Mouse (Mus musculus) fibroblast of lung, adult 2 months (primary cell): ENCODE measurements at regions not wholly inside any gene's neighbourhood (a gene's known extent, or its start where the extent isn't known, plus 50 kb on each side); places are given as distances from the start of the nearest gene placed in this dataset.

Experiments
- DNase-seq: peaks from one replicate; pipeline ENCODE4 v3.0.0-alpha.2; 2011; ENCODE audit warnings: low read depth

DNA sequence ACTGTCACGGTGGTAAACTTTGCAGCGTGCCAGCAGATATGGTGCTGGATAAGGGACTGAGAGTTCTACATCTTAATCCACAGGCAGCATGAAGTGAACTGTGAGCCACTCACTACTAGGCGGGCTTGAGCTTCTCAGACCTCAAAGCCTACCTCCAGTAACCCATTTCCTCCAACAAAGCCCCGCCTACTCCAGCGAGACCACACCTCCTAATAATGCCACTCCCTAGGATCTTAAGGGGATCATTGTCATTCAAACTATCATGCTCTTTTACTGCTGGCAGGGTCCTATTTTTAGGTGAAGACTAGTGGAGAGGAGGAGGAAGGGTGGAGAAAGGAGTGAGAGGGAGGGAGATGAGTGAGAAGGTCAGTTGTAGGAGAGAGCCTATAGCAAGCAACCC, 122.0 kb downstream of the Mycn start:
- no peak for DNase-seq

GRCm38 (mm10) chr12:12814693-12815092, 127.0 kb downstream of the Mycn start:
- DNase-seq, result no peak

- DNase-seq, result no peak
Measured at GRCm38 (mm10) chr12:12812873-12813272, 128.8 kb downstream of the Mycn start.

GRCm38 (mm10) chr12:12810943-12811342, 130.8 kb downstream of the Mycn start:
- peak; percentile 2 for DNase-seq

DNA sequence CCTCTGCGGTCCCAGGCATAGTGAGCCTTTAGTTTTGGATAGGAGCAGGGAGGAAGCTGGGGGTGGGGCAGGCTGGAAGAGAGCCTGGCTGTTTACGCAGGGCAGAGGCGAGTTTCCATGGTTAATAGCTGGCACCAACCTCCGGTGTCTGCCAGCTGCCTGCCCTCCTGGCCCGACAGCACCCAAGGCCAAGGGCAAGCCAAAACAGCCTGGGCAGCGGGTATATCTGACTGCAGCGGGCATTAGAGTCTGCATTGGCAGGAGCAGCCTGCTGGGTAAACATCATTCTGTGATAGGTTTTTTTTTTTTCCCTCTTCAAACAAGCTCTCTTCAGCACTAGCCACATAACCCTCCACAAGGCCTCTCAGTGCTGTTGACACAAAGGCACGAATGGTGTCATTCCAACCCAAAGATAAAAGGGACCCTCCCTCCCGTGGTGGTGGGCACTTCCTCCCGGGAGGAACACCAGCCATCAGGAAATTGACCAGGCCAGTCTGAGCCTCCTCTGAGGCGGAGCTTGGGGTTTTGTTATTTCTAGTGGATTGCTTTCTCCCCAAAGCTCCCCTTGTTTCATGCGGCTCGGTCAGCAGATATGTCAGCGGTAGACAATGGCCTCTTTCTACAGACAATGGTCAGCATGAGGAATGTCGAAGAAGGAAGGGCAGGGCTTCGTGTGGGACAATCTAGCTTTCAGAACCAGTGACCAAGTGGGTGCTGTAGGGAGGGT, 131.4 kb downstream of the Mycn start:
- DNase-seq, result peak; percentile 48

- no peak for DNase-seq
Measured at GRCm38 (mm10) chr12:12808120-12808519, 133.6 kb downstream of the Mycn start.

DNA sequence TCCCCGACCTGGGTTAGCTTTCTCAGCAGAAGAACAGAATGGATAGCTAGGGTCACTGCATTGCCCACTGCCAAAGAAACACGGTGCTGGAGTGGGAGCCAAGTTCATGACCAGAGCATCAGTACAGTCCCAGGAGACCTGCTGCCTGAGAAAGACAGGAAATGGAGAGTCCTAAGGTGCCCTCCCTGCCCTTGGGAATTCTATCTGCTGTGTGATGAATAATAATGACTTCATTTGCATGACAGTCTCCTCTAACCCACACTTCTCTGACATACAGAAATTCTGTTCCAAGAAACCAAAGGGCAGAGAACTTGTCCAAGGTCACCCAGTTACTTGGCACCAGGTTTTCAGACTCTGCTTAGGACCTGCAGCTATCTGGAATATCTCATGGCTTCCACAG, 138.1 kb downstream of the Mycn start:
- no peak for DNase-seq

GRCm38 (mm10) chr12:12802396-12802795, 139.3 kb downstream of the Mycn start:
- no peak for DNase-seq

- no peak for DNase-seq
Measured at GRCm38 (mm10) chr12:12801700-12802099, 140.0 kb downstream of the Mycn start.

DNA sequence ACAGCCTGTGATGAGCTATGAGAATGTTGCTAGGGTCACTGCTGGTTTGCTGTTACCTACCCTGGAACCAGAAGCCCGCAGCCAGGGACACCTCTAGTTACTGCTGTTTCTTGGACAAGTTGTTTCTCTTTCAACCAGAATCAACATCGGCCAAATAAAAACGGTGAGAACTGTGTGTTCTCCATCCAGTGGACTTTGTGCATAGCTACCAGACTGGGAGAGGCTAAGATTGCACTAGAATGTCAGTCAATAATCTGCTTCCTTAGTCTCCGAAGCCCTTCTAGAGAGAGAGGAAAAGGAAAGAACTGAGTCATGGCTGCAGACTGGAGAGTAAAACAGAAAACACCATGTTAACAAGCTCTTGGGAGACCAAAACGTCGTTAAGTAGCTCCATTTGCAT, 141.6 kb downstream of the Mycn start:
- DNase-seq, result no peak

DNA sequence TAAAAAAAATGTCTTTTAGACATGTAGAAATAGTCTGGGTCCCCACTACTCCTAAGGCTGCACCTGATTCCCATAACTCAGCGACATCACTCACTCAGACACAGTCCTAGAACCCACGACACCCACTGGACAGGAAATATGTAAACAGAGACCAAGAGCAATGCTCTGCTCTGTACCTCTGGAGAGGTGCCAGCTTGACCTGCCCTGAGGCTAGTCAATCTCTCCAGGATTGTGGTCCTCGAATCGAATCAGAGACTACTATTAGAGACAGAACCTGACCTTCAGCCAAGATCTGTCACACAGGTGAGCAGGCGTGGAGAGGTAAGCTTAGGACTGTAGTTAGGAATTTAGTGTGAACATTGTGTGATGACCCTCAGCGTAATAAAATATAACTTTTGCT, 152.7 kb downstream of the Mycn start:
- DNase-seq, result no peak

DNA sequence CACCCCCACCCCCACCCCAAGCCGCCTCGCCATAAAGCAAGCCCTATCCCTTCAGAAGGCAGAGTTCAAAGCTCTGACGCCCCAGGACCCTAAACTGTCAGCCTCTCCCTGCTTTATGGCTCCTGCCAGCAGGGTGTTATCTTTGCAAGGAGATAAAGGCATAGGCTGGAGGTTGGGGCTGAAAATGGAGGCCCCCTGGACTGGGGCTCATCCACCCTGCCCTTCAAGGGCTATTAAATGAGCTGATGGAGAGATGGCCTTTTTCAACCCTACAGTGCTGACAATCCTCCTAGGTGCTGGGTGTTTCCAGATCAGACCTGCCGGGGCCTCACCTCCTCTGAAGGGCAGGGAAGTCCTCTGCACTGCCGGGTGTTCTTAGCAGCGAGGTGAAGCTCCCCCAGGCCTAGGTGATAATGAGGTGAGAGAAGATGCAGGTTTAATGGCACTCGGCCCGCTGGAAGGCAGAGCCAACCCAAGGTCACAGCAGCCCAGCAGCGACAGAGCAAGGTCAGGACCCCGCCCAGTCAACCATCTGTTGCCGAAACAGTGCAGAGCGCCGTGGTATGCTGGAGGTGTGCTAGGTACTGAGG, 153.4 kb downstream of the Mycn start:
- no peak for DNase-seq

DNA sequence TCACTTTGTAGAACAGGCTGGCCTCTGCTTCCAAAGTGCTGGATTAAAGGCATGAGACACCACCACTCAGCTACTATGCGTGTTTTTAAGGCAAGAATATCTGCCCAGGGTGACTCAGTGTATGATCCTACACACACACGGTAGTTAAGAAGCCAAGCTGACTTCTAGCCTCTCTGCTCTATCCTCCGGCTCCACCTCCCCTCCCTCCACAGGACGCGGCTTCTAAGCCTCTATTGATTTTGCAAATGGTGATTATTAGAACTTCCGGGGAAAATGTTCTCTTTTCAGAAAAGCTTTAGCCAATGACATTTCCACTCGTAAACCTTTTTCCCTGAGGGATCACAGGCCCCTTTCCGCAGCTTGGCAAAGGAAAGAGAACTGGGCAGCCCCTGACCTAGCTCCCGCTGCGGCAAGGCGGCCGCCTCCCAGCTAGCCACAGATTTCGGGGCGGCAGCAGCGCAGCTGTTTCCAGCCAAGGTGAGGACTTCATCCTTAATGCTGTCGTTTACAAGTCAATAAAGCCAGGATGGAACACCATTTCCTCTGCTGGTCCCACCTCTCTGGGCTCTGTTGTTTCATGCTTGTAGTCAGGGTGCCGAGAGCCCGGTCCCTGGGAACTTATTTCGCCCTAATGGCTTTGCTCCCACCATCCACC, 154.0 kb downstream of the Mycn start:
- DNase-seq, result no peak

GRCm38 (mm10) chr12:12787161-12787560, 154.6 kb downstream of the Mycn start:
- DNase-seq, result no peak

DNA sequence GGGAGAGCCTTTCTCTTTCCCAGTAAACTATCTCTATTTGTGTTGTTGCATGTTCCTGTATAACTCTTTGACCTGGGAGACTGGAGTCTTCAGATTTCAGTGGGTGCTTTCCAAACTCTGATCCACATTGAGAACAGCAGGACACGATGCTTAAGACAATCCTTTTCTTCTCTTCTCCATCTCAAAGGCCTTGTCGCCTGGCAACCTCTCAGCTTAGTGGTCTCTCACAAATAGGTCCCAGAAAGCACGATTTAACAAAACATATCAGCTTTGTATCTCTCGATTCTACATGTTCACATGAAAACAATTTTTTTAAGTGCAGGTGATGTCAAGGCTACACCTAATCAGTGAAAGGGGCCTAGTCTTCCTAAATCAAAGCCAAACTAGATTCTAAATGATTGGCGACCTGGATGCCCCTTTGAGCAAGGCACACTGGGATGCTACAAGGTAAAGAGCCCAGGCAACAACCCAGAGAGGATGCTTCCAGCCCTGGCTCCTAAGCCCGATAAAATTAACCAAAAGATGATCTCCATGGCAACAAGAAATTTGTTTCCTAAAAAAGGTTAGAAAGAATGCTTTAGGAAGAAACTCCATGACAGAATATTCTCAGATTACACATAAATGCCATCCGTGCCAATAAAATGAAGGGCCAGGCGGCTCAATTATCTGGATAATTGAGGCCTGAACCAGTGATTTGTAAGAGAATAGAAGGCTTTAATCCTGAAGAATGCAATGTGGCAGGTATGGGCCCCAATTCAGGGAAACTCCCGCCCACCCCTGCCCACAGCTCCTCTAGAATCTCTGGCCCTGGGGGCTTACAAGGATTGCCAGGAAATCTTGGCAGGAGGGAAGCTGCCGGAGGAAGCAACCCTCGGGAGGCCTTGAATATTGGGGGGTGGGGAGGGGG, 157.8 kb downstream of the Mycn start:
- DNase-seq, result no peak

DNA sequence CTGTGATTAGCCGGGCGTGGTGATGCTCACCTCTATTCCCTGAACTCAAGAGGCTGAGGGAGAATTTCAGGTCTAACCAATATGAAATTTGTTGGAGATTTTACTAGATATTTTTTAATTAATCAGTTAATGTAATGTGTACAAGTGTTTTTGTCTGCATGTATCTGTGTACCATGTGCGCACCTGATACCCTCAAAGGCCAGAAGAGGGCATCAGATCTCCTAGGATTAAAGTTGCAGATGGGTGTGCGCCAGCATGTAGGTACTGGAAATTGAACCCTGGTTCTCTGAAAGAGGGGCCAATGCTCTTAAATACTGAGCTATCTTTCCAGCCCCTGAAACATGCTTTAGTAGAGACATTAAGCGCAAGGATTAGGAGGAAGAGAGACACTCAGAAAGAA, 160.2 kb downstream of the Mycn start:
- DNase-seq, result no peak

DNA sequence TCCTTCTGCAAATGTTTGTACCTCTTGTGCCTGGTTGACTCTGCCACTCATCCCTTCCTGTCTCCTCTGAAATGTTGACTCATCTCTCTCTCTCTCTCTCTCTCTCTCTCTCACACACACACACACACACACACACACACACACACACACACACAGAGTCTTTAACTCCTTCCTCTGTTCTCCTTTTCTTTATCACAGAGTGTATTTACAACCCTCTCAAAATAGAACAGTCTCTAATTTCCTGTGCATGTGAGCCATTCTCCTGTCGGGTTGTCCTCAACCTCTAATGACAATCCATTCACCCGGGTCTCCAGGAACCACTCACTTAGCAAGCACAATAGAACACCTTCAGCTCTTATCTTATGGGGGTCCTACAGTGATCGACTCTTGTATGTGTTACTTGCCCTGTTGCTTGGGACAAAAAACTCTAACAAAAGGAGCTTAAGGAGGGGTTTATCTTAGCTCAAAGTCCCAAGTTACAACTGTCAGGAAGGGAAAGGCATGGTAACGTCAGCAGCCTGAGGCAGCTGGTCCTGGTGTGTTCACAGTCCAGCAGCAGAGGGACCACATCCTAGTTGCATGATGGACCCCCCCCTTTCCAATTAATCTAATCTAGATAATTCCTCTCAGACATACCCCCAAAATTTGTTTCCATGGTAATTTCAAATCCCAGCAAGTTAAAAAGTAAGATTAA, 163.0 kb downstream of the Mycn start:
- no peak for DNase-seq

DNA sequence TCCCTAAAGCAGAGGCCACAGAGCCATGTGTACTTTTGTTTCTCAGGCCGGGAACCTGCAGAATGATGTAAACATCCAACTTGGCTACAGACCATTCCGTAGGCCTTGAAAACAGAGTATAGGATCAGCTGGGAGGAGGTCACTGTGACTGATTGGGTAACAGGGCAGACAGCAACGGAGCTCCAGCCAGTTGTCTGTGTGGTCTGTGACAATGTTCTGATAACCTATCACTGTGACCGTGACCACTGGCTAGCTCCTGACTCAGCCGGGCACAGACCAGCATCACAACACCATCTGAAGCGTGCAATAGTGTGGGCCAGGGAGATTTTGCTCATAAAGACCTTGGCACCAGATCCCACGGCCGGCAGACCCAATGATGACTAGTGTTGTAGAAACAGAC, 164.3 kb downstream of the Mycn start:
- no peak for DNase-seq

DNA sequence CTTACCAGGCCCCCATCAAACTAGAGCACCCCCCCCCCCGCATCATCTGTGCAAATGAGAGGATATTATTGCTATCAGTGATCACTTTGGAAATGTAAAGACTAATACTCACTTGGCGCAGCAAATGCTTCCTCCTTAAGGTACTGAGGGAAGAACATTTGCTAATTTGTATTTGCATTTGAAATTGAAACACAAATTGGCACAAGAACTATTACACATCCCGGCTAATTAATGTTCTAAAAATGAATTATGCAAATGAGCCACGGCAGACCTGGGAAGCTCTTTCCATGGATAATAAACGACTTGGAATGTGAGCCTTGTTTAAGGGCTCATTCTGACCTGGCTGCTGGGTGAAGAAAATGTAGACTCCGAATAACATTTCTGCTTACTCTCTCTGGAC, 164.9 kb downstream of the Mycn start:
- DNase-seq, result no peak

- DNase-seq, result no peak
Measured at GRCm38 (mm10) chr12:12770970-12771369, 170.7 kb downstream of the Mycn start.

- no peak for DNase-seq
Measured at GRCm38 (mm10) chr12:12766510-12767304, 175.0 kb downstream of the Mycn start.
